Mouse (Mus musculus) MEL (cell line): ENCODE data around the gene Zfp775. TPM values are rescaled to one million over a fixed set of nuclear protein-coding genes. Genes with fewer than 3 reads are reported as not detected.

Experiments used
- DNase-seq: peaks from one replicate; pipeline ENCODE4 v3.0.0; 2011; ENCODE audit warnings: low read depth, low spot score
- H3K27ac ChIP-seq: 2 replicates; pipeline ENCODE4 v1.5.1; 2012; ENCODE audit warnings: low read depth, mild to moderate bottlenecking, control low read depth, low read length, moderate library complexity; ENCODE audit not compliant: control insufficient read depth
- H3K27me3 ChIP-seq, 2 experiments: fragments of 150-350 bp in 1 of 2; sonication (generic) in 1 of 2; 2 replicates each; pipeline ENCODE4 v1.6.1; 2012; ENCODE audit warnings: low read length in 2 of 2, mild to moderate bottlenecking in 2 of 2, improper control_type of control experiment in 1 of 2, moderate library complexity in 1 of 2; ENCODE audit not compliant: insufficient read depth in 2 of 2, control insufficient read depth in 1 of 2
- H3K36me3 ChIP-seq, 2 experiments: 2 replicates each; pipeline ENCODE4 v1.6.1; 2012 to 2014; ENCODE audit warnings: low read length in 2 of 2, improper control_type of control experiment in 1 of 2, inconsistent platforms in 1 of 2, mild to moderate bottlenecking in 1 of 2; ENCODE audit not compliant: insufficient read depth in 2 of 2, control insufficient read depth in 1 of 2
- H3K4me1 ChIP-seq, 2 experiments: fragments of 150-350 bp in 1 of 2; sonication (generic) in 1 of 2; 2 replicates each; pipeline ENCODE4 v1.6.1; 2012; ENCODE audit warnings: low read length in 2 of 2, improper control_type of control experiment in 1 of 2, mild to moderate bottlenecking in 1 of 2; ENCODE audit not compliant: insufficient read depth in 2 of 2, control insufficient read depth in 1 of 2
- H3K4me3 ChIP-seq, 2 experiments: fragments of 150-350 bp in 1 of 2; sonication (generic) in 1 of 2; 2 replicates each; pipeline ENCODE4 v1.5.1; 2012; ENCODE audit warnings: low read depth in 2 of 2, low read length in 2 of 2, mild to moderate bottlenecking in 2 of 2, moderate library complexity in 2 of 2, control low read depth in 1 of 2, improper control_type of control experiment in 1 of 2; ENCODE audit not compliant: control insufficient read depth in 1 of 2, insufficient read depth in 1 of 2
- H3K79me2 ChIP-seq: 2 replicates; pipeline ENCODE4 v1.6.1; 2012; ENCODE audit warnings: mild to moderate bottlenecking, low read length, moderate library complexity; ENCODE audit not compliant: control insufficient read depth, poor library complexity, insufficient read depth
- H3K9ac ChIP-seq: 2 replicates; pipeline ENCODE4 v1.6.1; 2012; ENCODE audit warnings: low read depth, mild to moderate bottlenecking, control low read depth, low read length, moderate library complexity; ENCODE audit not compliant: control insufficient read depth, poor library complexity, severe bottlenecking
- H3K9me3 ChIP-seq: fragments of 150-350 bp; sonication (generic); replicated peaks from 2 replicates; pipeline ENCODE4 v1.6.1; 2012; ENCODE audit warnings: mild to moderate bottlenecking, low read length, improper control_type of control experiment, moderate library complexity; ENCODE audit not compliant: insufficient read depth
- CHD2 ChIP-seq: IDR thresholded peaks from 2 replicates; pipeline ENCODE4 v1.6.1; 2011; ENCODE audit warnings: low read length, improper control_type of control experiment
- CTCF ChIP-seq, 3 experiments: IDR thresholded peaks in 2 of 3; conservative IDR thresholded peaks in 1 of 3; 2 replicates each; pipeline ENCODE4 v1.5.1; 2011 to 2012; ENCODE audit warnings: low read length in 3 of 3, low read depth in 2 of 3, mild to moderate bottlenecking in 2 of 3, improper control_type of control experiment in 1 of 3, inconsistent platforms in 1 of 3, mixed read lengths in 1 of 3, moderate library complexity in 1 of 3; ENCODE audit not compliant: control insufficient read depth in 1 of 3, insufficient read depth in 1 of 3, poor library complexity in 1 of 3, severe bottlenecking in 1 of 3
- E2F4 ChIP-seq: IDR thresholded peaks from 2 replicates; pipeline ENCODE4 v1.6.1; 2011; ENCODE audit warnings: low read depth, low read length, improper control_type of control experiment, borderline replicate concordance
- ELF1 ChIP-seq: IDR thresholded peaks from 2 replicates; pipeline ENCODE4 v1.6.1; 2014; ENCODE audit warnings: low read depth, mild to moderate bottlenecking, inconsistent platforms, low read length, improper control_type of control experiment, moderate library complexity
- ETS1 ChIP-seq: IDR thresholded peaks from 2 replicates; pipeline ENCODE4 v1.6.1; 2012; ENCODE audit warnings: low read depth, mild to moderate bottlenecking, inconsistent platforms, low read length, improper control_type of control experiment, moderate library complexity
- GABPA ChIP-seq: IDR thresholded peaks from 2 replicates; pipeline ENCODE4 v1.6.1; 2012; ENCODE audit warnings: low read depth, mild to moderate bottlenecking, inconsistent platforms, low read length, improper control_type of control experiment, moderate library complexity
- GATA1 ChIP-seq: IDR thresholded peaks from 2 replicates; pipeline ENCODE4 v1.6.1; 2011; ENCODE audit warnings: low read depth, low read length, improper control_type of control experiment
- KAT2A ChIP-seq: conservative IDR thresholded peaks from 2 replicates; pipeline ENCODE4 v1.6.1; 2012; ENCODE audit warnings: low read depth, low read length, improper control_type of control experiment, inconsistent platforms
- MAX ChIP-seq: IDR thresholded peaks from 2 replicates; pipeline ENCODE4 v1.6.1; 2011; ENCODE audit warnings: low read length, improper control_type of control experiment
- MAZ ChIP-seq: IDR thresholded peaks from 2 replicates; pipeline ENCODE4 v1.6.1; 2012; ENCODE audit warnings: low read depth, mild to moderate bottlenecking, inconsistent platforms, low read length, improper control_type of control experiment
- MEF2A ChIP-seq: IDR thresholded peaks from 2 replicates; pipeline ENCODE4 v1.6.1; 2014; ENCODE audit warnings: low read depth, mild to moderate bottlenecking, inconsistent platforms, low read length, improper control_type of control experiment; ENCODE audit not compliant: poor library complexity, insufficient replicate concordance, severe bottlenecking; ENCODE audit errors: extremely low read depth
- MYB ChIP-seq: IDR thresholded peaks from 2 replicates; pipeline ENCODE4 v1.6.1; 2011; ENCODE audit warnings: mild to moderate bottlenecking, low read depth, low read length, improper control_type of control experiment
- MYC ChIP-seq: IDR thresholded peaks from 2 replicates; pipeline ENCODE4 v1.6.1; 2011; ENCODE audit warnings: low read depth, mild to moderate bottlenecking, low read length, improper control_type of control experiment, moderate library complexity
- NELFE ChIP-seq: IDR thresholded peaks from 2 replicates; pipeline ENCODE4 v1.6.1; 2011; ENCODE audit warnings: low read depth, low read length, improper control_type of control experiment
- NRF1 ChIP-seq: IDR thresholded peaks from 2 replicates; pipeline ENCODE4 v1.6.1; 2014; ENCODE audit warnings: low read depth, mild to moderate bottlenecking, inconsistent platforms, low read length, improper control_type of control experiment, moderate library complexity; ENCODE audit not compliant: poor library complexity, insufficient read depth, severe bottlenecking
- POLR2A ChIP-seq, 2 experiments: IDR thresholded peaks; 2 replicates each; pipeline ENCODE4 v1.6.1; 2011 to 2012; ENCODE audit warnings: low read length in 2 of 2, mild to moderate bottlenecking in 2 of 2, control low read depth in 1 of 2, improper control_type of control experiment in 1 of 2, low read depth in 1 of 2, moderate library complexity in 1 of 2; ENCODE audit not compliant: control insufficient read depth in 1 of 2, insufficient read depth in 1 of 2, poor library complexity in 1 of 2
- RAD21 ChIP-seq: IDR thresholded peaks from 2 replicates; pipeline ENCODE4 v1.6.1; 2011; ENCODE audit warnings: mild to moderate bottlenecking, low read depth, low read length, improper control_type of control experiment
- SIN3A ChIP-seq: IDR thresholded peaks from 2 replicates; pipeline ENCODE4 v1.6.1; 2012; ENCODE audit warnings: low read length, improper control_type of control experiment, inconsistent platforms
- SMC3 ChIP-seq: IDR thresholded peaks from 2 replicates; pipeline ENCODE4 v1.6.1; 2011; ENCODE audit warnings: low read depth, low read length, improper control_type of control experiment
- TAL1 ChIP-seq: IDR thresholded peaks from 2 replicates; pipeline ENCODE4 v1.6.1; 2012; ENCODE audit warnings: mild to moderate bottlenecking, inconsistent platforms, low read length, moderate library complexity, mixed read lengths
- TBP ChIP-seq: IDR thresholded peaks from 2 replicates; pipeline ENCODE4 v1.8.0; 2011; ENCODE audit warnings: low read depth, low read length, improper control_type of control experiment
- TCF12 ChIP-seq: IDR thresholded peaks from 2 replicates; pipeline ENCODE4 v1.6.1; 2014; ENCODE audit warnings: low read depth, mild to moderate bottlenecking, inconsistent platforms, low read length, improper control_type of control experiment, moderate library complexity
- UBTF ChIP-seq: IDR thresholded peaks from 2 replicates; pipeline ENCODE4 v1.6.1; 2012; ENCODE audit warnings: low read depth, mild to moderate bottlenecking, inconsistent platforms, low read length, improper control_type of control experiment, moderate library complexity, borderline replicate concordance; ENCODE audit not compliant: insufficient read depth
- USF2 ChIP-seq, 2 experiments: IDR thresholded peaks; 2 replicates each; pipeline ENCODE4 v1.6.1; 2011 to 2012; ENCODE audit warnings: improper control_type of control experiment in 2 of 2, low read length in 2 of 2, borderline replicate concordance in 1 of 2, inconsistent platforms in 1 of 2, low read depth in 1 of 2, mild to moderate bottlenecking in 1 of 2; ENCODE audit not compliant: insufficient read depth in 1 of 2
- ZC3H11A ChIP-seq: IDR thresholded peaks from 2 replicates; pipeline ENCODE4 v1.6.1; 2012; ENCODE audit warnings: low read depth, mild to moderate bottlenecking, inconsistent platforms, low read length, improper control_type of control experiment
- ZKSCAN1 ChIP-seq: IDR thresholded peaks from 2 replicates; pipeline ENCODE4 v1.6.1; 2012; ENCODE audit warnings: low read depth, mild to moderate bottlenecking, inconsistent platforms, low read length, improper control_type of control experiment, moderate library complexity
- ZNF384 ChIP-seq: IDR thresholded peaks from 2 replicates; pipeline ENCODE4 v1.6.1; 2012; ENCODE audit warnings: low read depth, mild to moderate bottlenecking, inconsistent platforms, low read length, improper control_type of control experiment
- polyA plus RNA-seq, 2 experiments: library from polyadenylated mRNA; stranded (reverse) in 1 of 2; unstranded in 1 of 2; fragments of >175 nt in 1 of 2; fragments of >200 nt in 1 of 2; gene quantifications; 2 replicates each; pipeline versions ENCODE4 v1.2.1 to v1.2.4; 2012; ENCODE audit warnings: low replicate concordance in 2 of 2, low read depth in 1 of 2; ENCODE audit not compliant: insufficient read length in 2 of 2, insufficient read depth in 1 of 2, missing spikeins in 1 of 2
- total RNA-seq: library from RNA; depleted of rRNA; stranded (reverse); fragments of 300-350 nt; gene quantifications from 2 replicates; pipeline ENCODE4 v1.2.3, GENCODE M21; 2012

Zfp775 gene
- total and polyA plus RNA-seq, 3 experiments: not detected

GRCm38 (mm10) chr6:48664750-48665149 lies 62.9 kb downstream of the Zfp775 start:
- no peak overlapping the region for H3K27ac ChIP-seq
- H3K9ac ChIP-seq: no peak overlapping the region
- no peak for TF ChIP-seq TAL1
- no peak for TF ChIP-seq UBTF
- TF ChIP-seq ZKSCAN1: no peak
- no peak for TF ChIP-seq ETS1
- TF ChIP-seq MAZ: no peak
- no peak for TF ChIP-seq CTCF (IDR thresholded peaks at IDR 0.05 in 2 of 3, conservative IDR thresholded peaks at IDR 0.05 in 1 of 3; ENCODE audit: control insufficient read depth in 1 of 3, insufficient read depth in 1 of 3, low read depth in 2 of 3, low read length in 3 of 3, poor library complexity in 1 of 3, severe bottlenecking in 1 of 3)
- TF ChIP-seq CHD2: no peak
- TF ChIP-seq SMC3: no peak
- no peak for TF ChIP-seq ZC3H11A
- no peak for TF ChIP-seq NRF1
- TF ChIP-seq MYB: no peak
- no peak for TF ChIP-seq TBP
- TF ChIP-seq RAD21: no peak
- H3K36me3 ChIP-seq: no peaks in the 10 kb centered on the region
- no peaks in the 10 kb centered on the region for H3K79me2 ChIP-seq
- no peaks in the 10 kb centered on the region for H3K4me1 ChIP-seq
- H3K27me3 ChIP-seq: no peaks in the 10 kb centered on the region
- no peak overlapping the region for H3K4me3 ChIP-seq
- DNase-seq: no peak
- H3K9me3 ChIP-seq: no peaks in the 10 kb centered on the region

DNA sequence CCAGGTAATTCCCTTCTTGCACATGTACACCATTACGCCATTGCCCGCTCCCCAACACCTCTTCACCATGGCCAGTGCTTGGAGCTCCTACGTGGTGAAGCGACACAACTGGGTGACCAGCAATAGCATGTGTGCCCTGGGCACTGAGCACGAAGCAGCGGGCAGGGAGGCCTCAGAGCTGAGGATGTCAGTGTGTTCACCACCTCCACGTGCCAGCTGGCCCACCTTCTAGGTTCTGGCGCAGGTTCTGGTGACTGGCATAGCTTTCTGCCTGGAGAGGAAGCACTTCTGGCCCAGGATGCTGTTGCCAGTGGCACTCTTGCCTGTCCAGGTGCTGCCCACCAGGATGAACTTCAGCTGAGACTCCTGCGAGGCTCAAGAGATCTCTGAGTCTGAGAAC lies 63.6 kb downstream of the Zfp775 start:
- TF ChIP-seq USF2 (IDR thresholded peaks at IDR 0.05; ENCODE audit: borderline replicate concordance in 1 of 2, insufficient read depth in 1 of 2, low read depth in 1 of 2, low read length in 2 of 2): no peak
- TF ChIP-seq MYB: no peak
- no peak for TF ChIP-seq GABPA
- TF ChIP-seq ELF1: no peak
- TF ChIP-seq MYC: no peak
- TF ChIP-seq POLR2A (IDR thresholded peaks at IDR 0.05; ENCODE audit: control insufficient read depth in 1 of 2, insufficient read depth in 1 of 2, low read depth in 1 of 2, low read length in 2 of 2, poor library complexity in 1 of 2): no peak
- no peak for TF ChIP-seq E2F4
- TF ChIP-seq ZC3H11A: no peak
- no peak for TF ChIP-seq KAT2A
- TF ChIP-seq MAX: no peak
- no peak for TF ChIP-seq ZNF384
- TF ChIP-seq TCF12: no peak
- no peak for TF ChIP-seq ETS1
- TF ChIP-seq GATA1: no peak
- no peak for TF ChIP-seq SIN3A
- no peak for TF ChIP-seq UBTF
- no peak for TF ChIP-seq NELFE
- no peak for TF ChIP-seq MEF2A
- Histone ChIP-seq H3K36me3 (no peaks in the 10 kb centered on the region), H3K27ac (no peak overlapping the region), H3K9ac (no peak overlapping the region), H3K4me1 (no peaks in the 10 kb centered on the region), H3K27me3 (no peaks in the 10 kb centered on the region), H3K4me3 (no peak overlapping the region), H3K9me3 (no peaks in the 10 kb centered on the region), H3K79me2 (no peaks in the 10 kb centered on the region)
- no peak for DNase-seq
